Mouse (Mus musculus): ENCODE data around the gene Slc2a5.
A peak's percentile ranks its signal among the peaks of the same experiment; 100 is the strongest.

The Slc2a5 gene

DNA sequence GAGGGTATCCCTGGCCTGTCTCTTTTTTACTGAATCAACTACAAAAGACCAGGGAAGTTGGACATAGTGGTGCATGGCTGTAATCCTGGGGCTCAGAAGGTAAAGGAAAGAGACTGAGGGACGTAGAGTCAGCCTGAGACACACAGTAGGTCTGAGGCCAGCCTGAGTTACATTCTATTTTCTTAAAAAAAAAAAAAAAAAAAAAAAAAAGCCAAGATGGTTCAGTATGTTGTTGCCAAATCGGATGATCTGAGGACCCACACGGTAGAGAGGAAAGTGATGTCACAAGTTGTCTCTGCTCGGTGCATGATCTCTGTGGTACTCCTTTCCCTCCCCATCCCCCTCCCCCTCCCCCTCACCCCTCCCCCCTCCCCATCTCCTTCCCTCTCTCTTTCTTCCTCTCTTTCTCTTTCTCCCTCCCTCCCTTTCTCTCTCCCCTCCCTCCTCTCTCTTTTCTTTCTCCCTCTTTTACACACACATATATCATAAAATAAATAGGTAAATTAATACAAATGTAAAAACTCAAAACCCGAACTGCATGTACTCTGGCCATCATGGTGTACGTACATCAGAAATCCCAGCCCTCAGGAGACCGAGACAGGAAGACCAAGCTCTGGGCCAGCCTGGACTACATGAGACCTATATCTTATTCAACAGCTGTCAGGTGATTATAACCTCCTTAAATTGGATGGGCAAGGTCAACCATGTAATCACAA, 18.4 kb downstream of the Slc2a5 start:
- H3K4me3 ChIP-seq (replicated peaks; ENCODE audit: low read length), result peak overlapping the region; percentile 57; the same call in 1 of the 2 replicates
- TF ChIP-seq NANOG (IDR thresholded peaks at IDR 0.05; ENCODE audit: borderline replicate concordance, low read length) (no peak), POU5F1 (IDR thresholded peaks at IDR 0.05; ENCODE audit: borderline replicate concordance, low read length) (no peak), CTCF (conservative IDR thresholded peaks at IDR 0.05; ENCODE audit: low read length) (no peak)
- H3K36me3 ChIP-seq (ENCODE audit: insufficient read depth, low read length), result no peaks in the 10 kb centered on the region
- H3K27me3 ChIP-seq (ENCODE audit: insufficient read depth, low read length), result peaks cover 18% of the 10 kb centered on the region
- H3K4me1 ChIP-seq (replicated peaks; ENCODE audit: low read depth, low read length), result peaks cover 69% of the 10 kb centered on the region
- H3K9me3 ChIP-seq (ENCODE audit: low read length), result no peaks in the 10 kb centered on the region

DNA sequence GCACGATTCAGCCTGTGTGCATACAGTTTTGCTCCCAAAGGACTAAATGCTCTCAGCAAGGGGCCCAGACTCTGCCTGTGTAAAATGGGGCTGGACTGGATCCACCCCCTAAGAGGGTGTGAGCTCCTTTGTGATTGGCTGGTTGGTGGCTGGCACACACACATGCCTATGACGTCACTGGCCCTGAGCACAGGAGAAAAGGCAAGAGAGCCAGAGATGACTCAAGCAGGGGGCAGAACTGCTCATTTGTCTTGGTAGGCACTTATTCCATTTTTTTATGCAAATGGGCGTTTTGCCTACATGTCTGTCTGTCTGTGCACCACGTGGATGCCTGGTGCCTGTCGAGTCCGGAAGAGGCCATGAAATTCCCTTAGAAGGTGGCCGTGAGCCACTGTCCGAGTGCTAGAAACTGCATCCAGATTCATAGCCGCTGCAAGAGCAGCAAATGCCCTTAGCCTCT, 19.0 kb downstream of the Slc2a5 start:
- H3K4me1 ChIP-seq (replicated peaks; ENCODE audit: low read depth, low read length), result peaks cover 63% of the 10 kb centered on the region
- H3K9me3 ChIP-seq (ENCODE audit: low read length), result no peaks in the 10 kb centered on the region
- H3K36me3 ChIP-seq (ENCODE audit: insufficient read depth, low read length), result no peaks in the 10 kb centered on the region
- no peak for TF ChIP-seq POU5F1 (IDR thresholded peaks at IDR 0.05; ENCODE audit: borderline replicate concordance, low read length)
- peak overlapping the region; percentile 57 for H3K4me3 ChIP-seq (replicated peaks; ENCODE audit: low read length)
- H3K27me3 ChIP-seq (ENCODE audit: insufficient read depth, low read length), result peaks cover 18% of the 10 kb centered on the region

DNA sequence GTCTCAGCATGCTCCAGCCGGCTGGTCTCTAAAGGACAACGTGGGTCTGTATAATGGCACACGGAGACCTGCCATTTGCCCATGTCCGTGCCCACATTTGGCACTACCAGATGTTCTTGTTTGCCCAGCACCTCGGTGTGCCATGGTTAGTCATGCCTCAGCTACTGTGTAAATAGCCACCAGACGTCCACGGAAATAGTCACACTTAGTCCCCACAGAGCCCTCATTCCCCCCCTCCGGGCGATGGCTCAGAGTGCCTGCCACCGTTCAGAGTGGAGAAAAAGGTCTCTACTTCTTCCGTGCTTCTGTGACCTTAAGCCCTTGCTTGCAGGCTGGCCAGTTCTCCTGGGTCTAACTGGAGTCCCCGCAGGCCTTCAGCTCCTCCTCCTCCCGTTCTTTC, 20.0 kb downstream of the Slc2a5 start:
- TF ChIP-seq CTCF (conservative IDR thresholded peaks at IDR 0.05; ENCODE audit: low read length), result no peak
- TF ChIP-seq POU5F1 (IDR thresholded peaks at IDR 0.05; ENCODE audit: borderline replicate concordance, low read length), result no peak
- no peak for TF ChIP-seq NANOG (IDR thresholded peaks at IDR 0.05; ENCODE audit: borderline replicate concordance, low read length)
- H3K4me3 ChIP-seq (replicated peaks; ENCODE audit: low read length), result 0 out of 2 replicates have a peak overlapping the region, but pooled peaks have one; percentile 13
- H3K9me3 ChIP-seq (ENCODE audit: low read length), result no peaks in the 10 kb centered on the region
- no peaks in the 10 kb centered on the region for H3K36me3 ChIP-seq (ENCODE audit: insufficient read depth, low read length)
- H3K27me3 ChIP-seq (ENCODE audit: insufficient read depth, low read length), result peaks cover 18% of the 10 kb centered on the region
- peaks cover 63% of the 10 kb centered on the region for H3K4me1 ChIP-seq (replicated peaks; ENCODE audit: low read depth, low read length)

DNA sequence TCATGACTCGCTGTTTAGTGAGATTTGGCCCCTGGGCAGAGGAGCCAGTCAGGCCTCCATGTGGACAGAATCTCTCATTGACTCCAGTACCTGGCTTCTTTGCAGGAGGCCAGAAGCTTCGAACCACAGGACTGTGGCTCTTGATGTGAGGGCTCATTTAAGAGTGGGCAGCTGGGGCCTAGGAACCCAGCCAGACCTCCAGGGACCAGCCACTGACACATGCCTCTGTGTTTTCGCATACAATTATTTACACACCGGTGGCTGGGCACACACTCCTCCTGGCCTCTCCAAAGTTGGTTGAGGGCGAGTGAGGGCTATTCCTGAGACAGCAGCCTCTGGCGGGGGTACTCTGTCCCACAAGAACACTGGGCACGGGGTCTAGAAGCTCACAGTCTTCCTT, 21.3 kb downstream of the Slc2a5 start:
- H3K4me3 ChIP-seq (replicated peaks; ENCODE audit: low read length), result no peak overlapping the region
- TF ChIP-seq POU5F1 (IDR thresholded peaks at IDR 0.05; ENCODE audit: borderline replicate concordance, low read length) (no peak), NANOG (IDR thresholded peaks at IDR 0.05; ENCODE audit: borderline replicate concordance, low read length) (no peak), CTCF (conservative IDR thresholded peaks at IDR 0.05; ENCODE audit: low read length) (no peak)
- peaks cover 66% of the 10 kb centered on the region for H3K4me1 ChIP-seq (replicated peaks; ENCODE audit: low read depth, low read length)
- peaks cover 18% of the 10 kb centered on the region for H3K27me3 ChIP-seq (ENCODE audit: insufficient read depth, low read length)
- H3K9me3 ChIP-seq (ENCODE audit: low read length), result no peaks in the 10 kb centered on the region
- no peaks in the 10 kb centered on the region for H3K36me3 ChIP-seq (ENCODE audit: insufficient read depth, low read length)

DNA sequence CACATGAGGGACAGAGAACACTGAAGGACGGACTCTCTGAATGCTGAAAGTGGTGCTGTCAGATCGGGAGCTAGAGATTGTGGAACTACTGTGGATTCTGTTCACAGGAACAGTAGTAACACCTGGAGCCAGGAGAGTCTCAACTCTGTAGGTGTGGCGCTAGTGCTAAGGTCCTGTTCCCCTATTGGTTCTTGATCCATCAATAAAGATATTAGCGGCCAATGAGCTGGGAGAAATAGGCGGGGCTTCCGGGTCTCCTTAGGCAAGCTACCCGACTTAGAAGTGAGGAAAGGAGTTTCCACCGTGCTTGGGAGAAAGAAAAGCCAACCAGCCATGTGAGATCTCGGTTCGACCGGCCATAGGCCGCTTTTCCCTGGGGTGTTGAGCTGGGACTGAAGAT, 25.2 kb downstream of the Slc2a5 start:
- Histone ChIP-seq H3K4me3 (replicated peaks; ENCODE audit: low read length) (peak overlapping the region; percentile 72), H3K9me3 (ENCODE audit: low read length) (peaks cover 10% of the 10 kb centered on the region; the same call in 1 of the 2 replicates), H3K4me1 (replicated peaks; ENCODE audit: low read depth, low read length) (peaks cover 59% of the 10 kb centered on the region), H3K36me3 (ENCODE audit: insufficient read depth, low read length) (no peaks in the 10 kb centered on the region), H3K27me3 (ENCODE audit: insufficient read depth, low read length) (peaks cover 10% of the 10 kb centered on the region)
- TF ChIP-seq NANOG (IDR thresholded peaks at IDR 0.05; ENCODE audit: borderline replicate concordance, low read length) (no peak), POU5F1 (IDR thresholded peaks at IDR 0.05; ENCODE audit: borderline replicate concordance, low read length) (no peak), CTCF (conservative IDR thresholded peaks at IDR 0.05; ENCODE audit: low read length) (no peak)

DNA sequence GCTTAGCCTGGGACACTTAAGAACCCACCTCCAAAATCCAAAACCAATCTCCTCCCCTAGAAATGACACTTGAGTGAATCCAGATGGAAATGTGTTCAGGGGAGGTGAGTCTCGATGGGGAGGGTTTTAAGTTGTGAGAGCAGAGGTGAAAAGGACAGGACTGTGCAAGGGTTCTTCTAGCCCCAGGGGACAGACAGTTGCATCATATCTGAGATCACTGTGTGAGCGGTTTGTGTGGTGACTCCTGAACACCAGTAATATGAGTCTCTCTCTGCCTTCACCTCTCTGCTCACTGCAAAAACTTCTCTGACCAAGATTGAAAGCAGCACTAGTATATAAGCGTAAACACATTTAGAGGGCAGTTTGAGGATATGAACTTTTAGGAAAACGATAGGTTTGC, 27.2 kb downstream of the Slc2a5 start:
- TF ChIP-seq POU5F1 (IDR thresholded peaks at IDR 0.05; ENCODE audit: borderline replicate concordance, low read length), result no peak
- Histone ChIP-seq H3K27me3 (ENCODE audit: insufficient read depth, low read length) (no peaks in the 10 kb centered on the region), H3K9me3 (ENCODE audit: low read length) (peaks cover 10% of the 10 kb centered on the region; the same call in 1 of the 2 replicates), H3K4me1 (replicated peaks; ENCODE audit: low read depth, low read length) (peaks cover 53% of the 10 kb centered on the region), H3K4me3 (replicated peaks; ENCODE audit: low read length) (peak overlapping the region; percentile 63; the same call in 1 of the 2 replicates), H3K36me3 (ENCODE audit: insufficient read depth, low read length) (no peaks in the 10 kb centered on the region)

DNA sequence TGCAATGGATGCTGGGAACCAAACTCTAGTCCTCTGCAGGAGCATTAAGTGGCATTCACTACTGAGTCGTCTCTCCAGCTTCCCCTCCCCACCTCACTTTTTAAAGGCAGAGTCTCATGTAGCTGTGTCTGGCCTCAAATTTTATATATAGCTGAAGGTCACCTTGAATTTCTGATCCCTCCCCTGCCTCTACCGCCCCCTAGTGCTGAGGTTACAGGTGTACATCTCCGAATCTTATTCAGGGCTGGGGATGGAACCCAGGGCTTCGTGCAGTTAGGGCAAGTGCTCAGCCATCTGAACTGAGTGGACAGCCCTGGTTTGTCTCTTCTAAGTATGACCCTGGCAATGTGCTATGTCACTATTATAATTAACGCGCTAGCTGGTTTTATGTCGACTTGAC, 32.0 kb downstream of the Slc2a5 start:
- Histone ChIP-seq H3K9me3 (ENCODE audit: low read length) (peaks cover 10% of the 10 kb centered on the region; the same call in 1 of the 2 replicates), H3K36me3 (ENCODE audit: insufficient read depth, low read length) (no peaks in the 10 kb centered on the region)

DNA sequence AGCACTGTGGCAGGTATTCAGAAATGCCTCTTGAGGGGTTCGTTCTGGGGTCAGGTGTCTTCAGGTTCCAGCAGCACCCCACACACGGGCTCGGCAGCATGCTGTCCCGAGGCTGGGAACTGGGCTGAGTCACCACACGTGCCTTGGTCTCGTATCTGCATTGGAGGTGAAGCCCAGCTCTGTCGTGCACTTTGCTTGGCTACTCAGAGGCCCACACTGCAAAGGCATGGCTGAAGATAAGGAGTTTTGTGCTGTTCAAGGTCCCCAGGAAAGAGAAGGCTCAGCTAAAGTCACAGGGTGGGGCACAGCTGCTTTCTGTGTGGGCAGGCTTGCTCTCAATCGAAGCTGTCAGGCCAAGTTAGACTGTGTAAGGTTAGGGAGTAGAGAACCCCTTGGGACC, 33.4 kb downstream of the Slc2a5 start:
- no peak for TF ChIP-seq CTCF (conservative IDR thresholded peaks at IDR 0.05; ENCODE audit: low read length)
- peaks cover 10% of the 10 kb centered on the region; the same call in 1 of the 2 replicates for H3K9me3 ChIP-seq (ENCODE audit: low read length)
- H3K4me1 ChIP-seq (replicated peaks; ENCODE audit: low read depth, low read length), result peaks cover 41% of the 10 kb centered on the region
- H3K36me3 ChIP-seq (ENCODE audit: insufficient read depth, low read length), result no peaks in the 10 kb centered on the region
- peaks cover 3% of the 10 kb centered on the region; the same call in 1 of the 2 replicates for H3K27me3 ChIP-seq (ENCODE audit: insufficient read depth, low read length)
- H3K4me3 ChIP-seq (replicated peaks; ENCODE audit: low read length), result no peak overlapping the region

More for the DNA sequence above, 32.0 kb downstream of the Slc2a5 start:
- peak; percentile 64 for TF ChIP-seq CTCF (conservative IDR thresholded peaks at IDR 0.05; ENCODE audit: low read length)
- no peak for TF ChIP-seq NANOG (IDR thresholded peaks at IDR 0.05; ENCODE audit: borderline replicate concordance, low read length)
- no peak overlapping the region for H3K4me3 ChIP-seq (replicated peaks; ENCODE audit: low read length)
- no peaks in the 10 kb centered on the region for H3K27me3 ChIP-seq (ENCODE audit: insufficient read depth, low read length)
- H3K4me1 ChIP-seq (replicated peaks; ENCODE audit: low read depth, low read length), result peaks cover 46% of the 10 kb centered on the region

DNA sequence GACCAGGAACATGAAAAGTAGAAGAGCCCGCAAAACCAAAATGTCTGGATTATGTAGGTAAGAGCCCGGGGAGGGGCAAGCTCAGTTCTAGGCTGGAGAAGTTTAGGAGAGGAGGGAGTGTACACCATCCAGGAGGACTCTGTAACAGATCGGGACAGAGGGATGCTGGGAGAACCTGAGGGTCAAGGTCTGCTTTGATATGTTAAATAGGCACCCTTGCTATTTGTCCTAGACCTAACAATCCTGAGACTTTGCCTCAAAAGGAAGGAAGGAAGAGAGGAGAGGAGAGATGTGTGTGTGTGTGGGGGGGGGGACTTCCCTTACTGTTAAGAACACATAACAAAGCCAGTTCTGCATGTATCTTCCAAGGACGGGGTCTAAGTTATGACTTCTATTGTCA, 36.2 kb downstream of the Slc2a5 start:
- H3K4me1 ChIP-seq (replicated peaks; ENCODE audit: low read depth, low read length), result peaks cover 38% of the 10 kb centered on the region
- no peak overlapping the region for H3K4me3 ChIP-seq (replicated peaks; ENCODE audit: low read length)
- H3K9me3 ChIP-seq (ENCODE audit: low read length), result no peaks in the 10 kb centered on the region
- TF ChIP-seq NANOG (IDR thresholded peaks at IDR 0.05; ENCODE audit: borderline replicate concordance, low read length) (no peak), CTCF (conservative IDR thresholded peaks at IDR 0.05; ENCODE audit: low read length) (no peak), POU5F1 (IDR thresholded peaks at IDR 0.05; ENCODE audit: borderline replicate concordance, low read length) (no peak)
- H3K27me3 ChIP-seq (ENCODE audit: insufficient read depth, low read length), result peaks cover 3% of the 10 kb centered on the region; the same call in 1 of the 2 replicates
- no peaks in the 10 kb centered on the region for H3K36me3 ChIP-seq (ENCODE audit: insufficient read depth, low read length)
